10 mouse cellular contexts compared by ENCODE assay signal in the genomic region with DNA sequence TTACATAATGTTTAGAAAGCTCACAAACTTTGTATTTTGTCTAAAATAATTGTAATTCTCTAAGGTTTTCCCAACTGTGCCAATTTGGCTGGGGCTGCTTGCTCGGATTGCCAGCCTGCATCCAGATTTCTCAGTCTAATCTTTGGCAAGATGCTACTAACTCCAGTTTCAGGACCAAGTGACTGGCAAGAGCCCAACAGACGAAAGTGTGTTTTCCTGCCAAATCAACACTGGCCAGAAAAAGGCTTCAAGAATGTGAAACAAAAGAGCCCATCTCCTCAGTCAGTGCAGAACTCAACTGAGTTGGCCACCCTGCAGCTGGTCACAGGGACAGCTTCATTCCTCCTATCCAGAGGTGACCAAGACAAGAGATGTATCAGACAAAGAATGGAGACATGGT.
A peak's percentile ranks its signal among the peaks of the same experiment; 100 is the strongest.
DNase-seq lines count a peak whose midpoint lies in the region; ATAC-seq and TF ChIP-seq lines count a peak whose summit lies in the region.
"Had no signal": no experiment of that assay in that cellular context is flagged by ENCODE, and none has a peak within 500 bp of the region (broad histone marks: within the 10 kb centered on the region; RNA-seq: fewer than 3 reads in every experiment).

No protein-coding gene starts in this region.

- no peak for TF ChIP-seq CTCF in brain, embryonic 14.5 days (IDR thresholded peaks at IDR 0.05; ENCODE audit: borderline replicate concordance, extremely low read depth, insufficient read depth, insufficient read length)
- TF ChIP-seq CTCF in left cerebral cortex, adult 2 months (IDR thresholded peaks at IDR 0.05), result no peak

- no peak for TF ChIP-seq POLR2A in brain, embryonic 14.5 days (IDR thresholded peaks at IDR 0.05; ENCODE audit: borderline replicate concordance, extremely low read depth, insufficient read depth, insufficient read length, poor library complexity, severe bottlenecking)

- intact Hi-C loops in left cerebral cortex, adult 2 months (cut with DNase I), result no loop called here

- no peak overlapping the region for H3K4me3 ChIP-seq in hindbrain, embryonic 14.5 days (replicated peaks; ENCODE audit: low read length)
- H3K4me3 ChIP-seq in hindbrain, embryonic 10.5 days, result no peak overlapping the region
- H3K4me3 ChIP-seq in left cerebral cortex, adult 2 months, result no peak overlapping the region
- no peak overlapping the region for H3K4me3 ChIP-seq in liver, embryonic 12.5 days
- H3K4me3 ChIP-seq: embryonic facial prominence, embryonic 12.5 days had no signal

- no peaks in the 10 kb centered on the region for H3K9me3 ChIP-seq in hindbrain, embryonic 14.5 days (ENCODE audit: control insufficient read depth, low read length)
- H3K9me3 ChIP-seq in hindbrain, embryonic 10.5 days, result no peaks in the 10 kb centered on the region
- H3K9me3 ChIP-seq in liver, embryonic 12.5 days (replicated peaks), result no peaks in the 10 kb centered on the region
- H3K9me3 ChIP-seq: embryonic facial prominence, embryonic 12.5 days had no signal

- no peaks in the 10 kb centered on the region for H3K36me3 ChIP-seq in hindbrain, embryonic 14.5 days (replicated peaks; ENCODE audit: control insufficient read depth, insufficient read depth)
- no peaks in the 10 kb centered on the region for H3K36me3 ChIP-seq in hindbrain, embryonic 10.5 days
- no peaks in the 10 kb centered on the region for H3K36me3 ChIP-seq in liver, embryonic 12.5 days
- H3K36me3 ChIP-seq: embryonic facial prominence, embryonic 12.5 days had no signal

- 57% methylated on average over 2 of the region's 2 CpGs for WGBS in hindbrain, embryonic 14.5 days
- 80% methylated on average over 2 of the region's 2 CpGs for WGBS in hindbrain, embryonic 10.5 days
- 52% methylated on average over 2 of the region's 2 CpGs for WGBS in liver, embryonic 12.5 days (ENCODE audit: insufficient replicate concordance)

- no peak overlapping the region for H3K9ac ChIP-seq in hindbrain, embryonic 14.5 days
- no peak overlapping the region for H3K9ac ChIP-seq in liver, embryonic 12.5 days
- H3K9ac ChIP-seq: embryonic facial prominence, embryonic 12.5 days had no signal

- H3K4me1 ChIP-seq in hindbrain, embryonic 14.5 days (replicated peaks; ENCODE audit: control insufficient read depth, insufficient read depth, low read length), result no peaks in the 10 kb centered on the region
- no peaks in the 10 kb centered on the region for H3K4me1 ChIP-seq in hindbrain, embryonic 10.5 days (replicated peaks)
- no peaks in the 10 kb centered on the region for H3K4me1 ChIP-seq in liver, embryonic 12.5 days
- H3K4me1 ChIP-seq: embryonic facial prominence, embryonic 12.5 days had no signal

- no peaks in the 10 kb centered on the region for H3K27me3 ChIP-seq in hindbrain, embryonic 14.5 days (ENCODE audit: control insufficient read depth, insufficient read depth, low read length)
- H3K27me3 ChIP-seq in hindbrain, embryonic 10.5 days (ENCODE audit: insufficient read depth, poor library complexity, severe bottlenecking), result no peaks in the 10 kb centered on the region
- no peaks in the 10 kb centered on the region for H3K27me3 ChIP-seq in liver, embryonic 12.5 days (replicated peaks)
- H3K27me3 ChIP-seq: embryonic facial prominence, embryonic 12.5 days had no signal

- H3K27ac ChIP-seq in hindbrain, embryonic 14.5 days, result no peak overlapping the region
- H3K27ac ChIP-seq in hindbrain, embryonic 10.5 days, result no peak overlapping the region
- H3K27ac ChIP-seq in left cerebral cortex, adult 2 months, result no peak overlapping the region
- no peak overlapping the region for H3K27ac ChIP-seq in liver, embryonic 12.5 days
- H3K27ac ChIP-seq: embryonic facial prominence, embryonic 12.5 days; kidney, postnatal 0 days had no signal

- ATAC-seq in hindbrain, embryonic 14.5 days (ENCODE audit: low FRiP score), result peak; percentile 77; the same call in 1 of the 2 replicates
- ATAC-seq in liver, embryonic 12.5 days, result no peak

- DNase-seq in hindbrain, embryonic 14.5 days (ENCODE audit: low spot score), result peak; percentile 67
- DNase-seq in hindbrain, embryonic 10.5 days (ENCODE audit: low spot score), result no peak
- DNase-seq in brain, embryonic 14.5 days (ENCODE audit: low read depth), result peak; percentile 95
- DNase-seq in frontal cortex, postnatal 25 days (ENCODE audit: low spot score in 2 of 2), result peak; percentile 9 to 38
- DNase-seq in left cerebral cortex, adult 2 months (ENCODE audit: extremely low spot score in 1 of 2, low spot score in 2 of 2), result peak; percentile 55 to 60
- peak; percentile 65 for DNase-seq in right cerebral cortex, postnatal 4 days
- no peak for DNase-seq in thymus, adult 18-20 months

- H3K4me2 ChIP-seq in hindbrain, embryonic 14.5 days (replicated peaks), result no peak overlapping the region
- H3K4me2 ChIP-seq in liver, embryonic 12.5 days, result no peak overlapping the region
- H3K4me2 ChIP-seq: embryonic facial prominence, embryonic 12.5 days had no signal

Comparison
In these comparisons a context has a peak if more than half of its experiments do, and no peak if none do; other contexts are left out.
1. DNase-seq: peak in hindbrain, embryonic 14.5 days (single experiment), brain, embryonic 14.5 days (single experiment), frontal cortex, postnatal 25 days (2 of 2), left cerebral cortex, adult 2 months (2 of 2) and right cerebral cortex, postnatal 4 days (single experiment); none in hindbrain, embryonic 10.5 days (single experiment) and thymus, adult 18-20 months (0 of 2).